Mouse (Mus musculus) heart, postnatal 0 days (tissue): ENCODE data around the gene Ano8.

Experiments
- CTCF ChIP-seq: IDR thresholded peaks from 2 replicates; pipeline ENCODE4 v1.5.1; 2016; ENCODE audit warnings: antibody characterized with exemption, control low read depth, low read depth
- EP300 ChIP-seq: IDR thresholded peaks from 2 replicates; pipeline ENCODE4 v1.6.1; 2016; ENCODE audit warnings: antibody characterized with exemption, low read depth

GRCm38 (mm10) chr8:71478943-71479342 lies 6.8 kb downstream of the Ano8 start:
- TF ChIP-seq EP300 (no peak), CTCF (no peak)
